Mouse (Mus musculus) hindbrain, embryonic 14.5 days (tissue): ENCODE results near the gene Rpl13a. TPM values are rescaled to one million over a fixed set of nuclear protein-coding genes. Genes with fewer than 3 reads are reported as not detected.
"Not testable (repeated sequence)": the region's sequence is repeated elsewhere in the genome, so short reads cannot be mapped to it uniquely, and the experiment has no call there.

ENCODE experiments used
- ATAC-seq: fragments of 200-750 bp; cut with Nextera tagmentation; 2 replicates; pipeline ENCODE4 v1.8.0; 2017; ENCODE audit warnings: moderate number of reproducible peaks, mild to moderate bottlenecking, moderate TSS enrichment, moderate library complexity; ENCODE audit not compliant: low FRiP score
- DNase-seq: peaks from one replicate; pipeline ENCODE4 v3.0.0-alpha.2; 2015; ENCODE audit warnings: low spot score
- H3K27ac ChIP-seq: fragments of 300-500 bp; sonication (generic); 2 replicates; pipeline ENCODE4 v1.5.1; 2014; ENCODE audit warnings: mild to moderate bottlenecking, moderate library complexity
- H3K27me3 ChIP-seq: fragments of 300-500 bp; sonication (generic); 2 replicates; pipeline ENCODE4 v1.6.1; 2014; ENCODE audit warnings: mild to moderate bottlenecking, low read length, mixed read lengths; ENCODE audit not compliant: control insufficient read depth, insufficient read depth
- H3K36me3 ChIP-seq: fragments of 300-500 bp; sonication (generic); replicated peaks from 2 replicates; pipeline ENCODE4 v1.6.1; 2014; ENCODE audit not compliant: control insufficient read depth, insufficient read depth
- H3K4me1 ChIP-seq: fragments of 300-500 bp; sonication (generic); replicated peaks from 2 replicates; pipeline ENCODE4 v1.6.1; 2014; ENCODE audit warnings: antibody characterized with exemption, low read length, mixed read lengths; ENCODE audit not compliant: control insufficient read depth, insufficient read depth
- H3K4me2 ChIP-seq: fragments of 300-500 bp; sonication (generic); replicated peaks from 2 replicates; pipeline ENCODE4 v1.6.1; 2014; ENCODE audit warnings: mild to moderate bottlenecking, moderate library complexity
- H3K4me3 ChIP-seq: fragments of 300-500 bp; sonication (generic); replicated peaks from 2 replicates; pipeline ENCODE4 v1.5.1; 2014; ENCODE audit warnings: mild to moderate bottlenecking, low read length
- H3K9ac ChIP-seq: fragments of 300-500 bp; sonication (generic); 2 replicates; pipeline ENCODE4 v1.6.1; 2014
- H3K9me3 ChIP-seq: fragments of 300-500 bp; sonication (generic); 2 replicates; pipeline ENCODE4 v1.6.1; 2016; ENCODE audit warnings: low read length; ENCODE audit not compliant: control insufficient read depth
- WGBS: fragments of 180-500 bp; shearing (Covaris S2); extraction: QIAGEN DNeasy Blood & Tissue Kit; methylation state at CpG from one replicate; pipeline ENCODE4 v1.1.7; 2014; 5-methylcytosine and 5-hydroxymethylcytosine counted together
- polyA plus RNA-seq: library from polyadenylated mRNA; unstranded; fragments of >200 nt; fragmentation: Nextera tagmentation; extraction: Ambion mirVana; gene quantifications from 2 replicates; pipeline ENCODE4 v1.2.1, GENCODE M21; 2014

Rpl13a gene
- polyA plus RNA-seq: 725 and 835 TPM in 2 replicates

- under 1% methylated on average over 48 of the region's 48 CpGs for WGBS
- DNase-seq (peak; percentile 99), ATAC-seq (peak; percentile 95)
- Histone ChIP-seq H3K9ac (peak within 1 kb of the TSS; percentile 97), H3K4me3 (peak within 1 kb of the TSS; percentile 81), H3K36me3 (peaks cover 30% of the 10 kb centered on the region), H3K27me3 (no peaks in the 10 kb centered on the region), H3K4me1 (peaks cover 27% of the 10 kb centered on the region), H3K4me2 (peak within 1 kb of the TSS; percentile 69), H3K9me3 (no peaks in the 10 kb centered on the region), H3K27ac (peak within 1 kb of the TSS; percentile 95)
Measured at GRCm38 (mm10) chr7:45128624-45129246, at the start of gene Rpl13a. Gene Rpl13a (minus strand): TSS chr7:45128761.

DNA sequence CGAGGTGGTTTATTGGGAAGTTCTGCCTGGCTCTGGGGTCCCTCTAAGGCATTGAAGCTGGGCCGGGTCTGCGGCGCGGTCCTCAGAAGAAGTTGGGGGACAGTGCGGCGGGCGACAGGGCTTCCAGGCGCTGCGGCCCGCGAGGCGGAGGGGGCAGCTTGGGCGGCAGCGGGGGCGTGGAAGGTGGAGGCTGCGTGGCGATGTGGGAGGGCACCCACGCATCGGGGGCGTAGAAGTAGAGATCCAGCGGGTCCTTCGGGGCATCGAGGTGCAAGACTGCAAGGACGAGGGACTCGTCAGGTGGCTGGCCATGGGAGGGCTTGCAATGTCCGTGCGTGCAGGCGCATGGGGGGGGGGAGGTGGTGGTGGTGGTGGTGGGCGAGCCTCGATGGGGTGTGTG is 47.8 kb upstream of the Rpl13a start:
- Histone ChIP-seq H3K9ac (no peak overlapping the region), H3K4me3 (no peak overlapping the region), H3K4me1 (peaks cover 9% of the 10 kb centered on the region; the same call in 1 of the 2 replicates), H3K36me3 (no peaks in the 10 kb centered on the region), H3K27ac (no peak overlapping the region), H3K27me3 (peaks cover 87% of the 10 kb centered on the region), H3K4me2 (peak overlapping the region; percentile 24), H3K9me3 (no peaks in the 10 kb centered on the region)
- WGBS: 2% methylated on average over 30 of the region's 31 CpGs
- ATAC-seq: no peak
- no peak for DNase-seq

- DNase-seq (no peak), ATAC-seq (no peak)
- under 1% methylated on average over 23 of the region's 23 CpGs for WGBS
- H3K4me3 ChIP-seq: no peak overlapping the region
- peaks cover 83% of the 10 kb centered on the region for H3K27me3 ChIP-seq
- H3K9ac ChIP-seq: no peak overlapping the region
- 0 out of 2 replicates have a peak, but pooled peaks cover 9% of the 10 kb centered on the region for H3K4me1 ChIP-seq
- peak overlapping the region; percentile 24 for H3K4me2 ChIP-seq
- no peaks in the 10 kb centered on the region for H3K9me3 ChIP-seq
- no peak overlapping the region for H3K27ac ChIP-seq
- H3K36me3 ChIP-seq: no peaks in the 10 kb centered on the region
Measured at GRCm38 (mm10) chr7:45175929-45176328, 47.4 kb upstream of the Rpl13a start.

GRCm38 (mm10) chr7:45175398-45175797 is 46.8 kb upstream of the Rpl13a start:
- DNase-seq (no peak), ATAC-seq (no peak)
- no peak overlapping the region for H3K27ac ChIP-seq
- H3K36me3 ChIP-seq: no peaks in the 10 kb centered on the region
- no peak overlapping the region for H3K4me3 ChIP-seq
- H3K9me3 ChIP-seq: no peaks in the 10 kb centered on the region
- H3K9ac ChIP-seq: no peak overlapping the region
- H3K4me1 ChIP-seq: 0 out of 2 replicates have a peak, but pooled peaks cover 9% of the 10 kb centered on the region
- H3K27me3 ChIP-seq: peaks cover 77% of the 10 kb centered on the region
- no peak overlapping the region for H3K4me2 ChIP-seq
- WGBS: 4% methylated on average over 13 of the region's 13 CpGs

- Histone ChIP-seq H3K27ac (no peak overlapping the region), H3K27me3 (peaks cover 77% of the 10 kb centered on the region), H3K4me2 (no peak overlapping the region), H3K4me3 (no peak overlapping the region), H3K9ac (no peak overlapping the region), H3K36me3 (no peaks in the 10 kb centered on the region), H3K4me1 (0 out of 2 replicates have a peak, but pooled peaks cover 9% of the 10 kb centered on the region), H3K9me3 (0 out of 2 replicates have a peak, but pooled peaks cover 2% of the 10 kb centered on the region)
- ATAC-seq: 0 out of 2 replicates have a peak, but pooled peaks have one; percentile 34
- DNase-seq: no peak
- WGBS: 4% methylated on average over 28 of the region's 29 CpGs
Measured at GRCm38 (mm10) chr7:45174567-45175280, 46.2 kb upstream of the Rpl13a start.

DNA sequence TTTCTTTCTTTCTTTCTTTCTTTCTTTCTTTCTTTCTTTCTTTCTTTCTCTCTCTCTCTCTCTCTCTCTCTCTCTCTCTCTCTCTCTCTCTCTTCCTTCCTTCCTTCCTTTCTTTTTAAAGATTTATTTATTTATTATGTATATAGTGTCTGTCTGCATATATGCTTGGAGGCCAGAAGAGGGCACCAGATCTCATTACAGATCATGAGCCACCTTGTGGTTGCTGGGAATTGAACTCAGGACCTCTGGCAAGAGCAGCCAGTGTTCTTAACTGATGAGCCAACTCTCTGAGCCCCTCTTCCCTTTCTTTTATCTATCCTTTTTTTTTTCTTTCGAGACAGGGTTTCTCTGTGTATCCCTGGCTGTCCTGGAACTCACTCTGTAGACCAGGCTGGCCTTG is 45.2 kb upstream of the Rpl13a start:
- 62% methylated on average over 1 of the region's 1 CpGs for WGBS
- not testable (repeated sequence) for H3K27ac ChIP-seq, ATAC-seq, H3K4me2 ChIP-seq, H3K9ac ChIP-seq, H3K9me3 ChIP-seq, H3K4me3 ChIP-seq, H3K36me3 ChIP-seq, DNase-seq, H3K4me1 ChIP-seq
- peaks cover 77% of the 10 kb centered on the region for H3K27me3 ChIP-seq

GRCm38 (mm10) chr7:45172974-45173373 is 44.4 kb upstream of the Rpl13a start:
- Histone ChIP-seq H3K27ac (no peak overlapping the region), H3K4me3 (no peak overlapping the region), H3K4me1 (peaks cover 15% of the 10 kb centered on the region; the same call in 1 of the 2 replicates), H3K9ac (no peak overlapping the region), H3K36me3 (no peaks in the 10 kb centered on the region), H3K27me3 (peaks cover 77% of the 10 kb centered on the region), H3K4me2 (no peak overlapping the region), H3K9me3 (0 out of 2 replicates have a peak, but pooled peaks cover 6% of the 10 kb centered on the region)
- DNase-seq: no peak
- ATAC-seq: no peak
- 64% methylated on average over 7 of the region's 7 CpGs for WGBS

- Histone ChIP-seq H3K9ac (no peak overlapping the region), H3K4me3 (no peak overlapping the region), H3K36me3 (no peaks in the 10 kb centered on the region), H3K4me2 (no peak overlapping the region), H3K27me3 (peaks cover 77% of the 10 kb centered on the region), H3K9me3 (0 out of 2 replicates have a peak, but pooled peaks cover 6% of the 10 kb centered on the region), H3K27ac (no peak overlapping the region), H3K4me1 (peaks cover 10% of the 10 kb centered on the region; the same call in 1 of the 2 replicates)
- ATAC-seq (no peak), DNase-seq (no peak)
- WGBS: 90% methylated on average over 3 of the region's 3 CpGs
Measured at GRCm38 (mm10) chr7:45169495-45169894, 40.9 kb upstream of the Rpl13a start.

- Histone ChIP-seq H3K36me3 (no peaks in the 10 kb centered on the region), H3K27ac (no peak overlapping the region), H3K9ac (no peak overlapping the region), H3K27me3 (peaks cover 78% of the 10 kb centered on the region), H3K9me3 (0 out of 2 replicates have a peak, but pooled peaks cover 6% of the 10 kb centered on the region), H3K4me3 (0 out of 2 replicates have a peak overlapping the region, but pooled peaks have one; percentile 6), H3K4me2 (peak overlapping the region; percentile 11; the same call in 1 of the 2 replicates), H3K4me1 (peaks cover 16% of the 10 kb centered on the region; the same call in 1 of the 2 replicates)
- DNase-seq (no peak), ATAC-seq (no peak)
- 2% methylated on average over 24 of the region's 24 CpGs for WGBS
Measured at GRCm38 (mm10) chr7:45168656-45169055, 40.1 kb upstream of the Rpl13a start.
